Mouse (Mus musculus): ENCODE results near the gene Tmx2. TPM values are rescaled to one million over a fixed set of nuclear protein-coding genes. Genes with fewer than 3 reads are reported as not detected.

Gene Tmx2
- total and polyA plus RNA-seq, 3 experiments, result 4.0 to 96.2 (median 66.2) TPM

DNA sequence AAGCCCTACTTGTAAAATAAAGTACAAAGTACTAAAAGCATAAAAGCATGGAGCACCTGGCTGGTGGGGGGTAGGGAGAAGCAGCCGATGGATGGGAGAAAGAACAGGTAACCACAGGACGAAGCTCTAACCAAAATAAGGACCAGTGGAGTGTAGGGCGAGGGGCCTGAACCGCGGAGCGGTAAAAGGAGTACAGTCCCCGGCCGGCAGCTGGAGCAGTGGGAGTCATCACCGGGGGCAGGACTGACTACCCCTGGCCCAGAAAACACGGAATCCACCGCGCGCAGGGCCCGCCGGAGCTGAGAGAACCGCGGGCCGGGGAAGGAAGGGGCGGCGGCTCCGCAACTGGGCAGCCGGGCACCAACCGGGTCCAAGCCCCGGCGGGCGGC lies 35.5 kb upstream of the Tmx2 start:
- Histone ChIP-seq H3K27me3 (ENCODE audit: insufficient read depth, low read length) (no peaks in the 10 kb centered on the region), H3K4me1 (ENCODE audit: insufficient read depth, low read depth, low read length) (peaks cover 36% of the 10 kb centered on the region), H3K4me3 (ENCODE audit: low read depth, low read length) (peak overlapping the region; percentile 90), H3K9me3 (replicated peaks) (no peaks in the 10 kb centered on the region), H3K36me3 (replicated peaks) (peaks cover 26% of the 10 kb centered on the region)
- ATAC-seq (ENCODE audit: extremely low read depth, insufficient number of reproducible peaks, low FRiP score, poor library complexity, severe bottlenecking) (no peak), DNase-seq (ENCODE audit: low spot score) (no peak)
- TF ChIP-seq GATA2 (IDR thresholded peaks at IDR 0.05; ENCODE audit: borderline replicate concordance, low read depth, low read length), result no peak
- no peak for TF ChIP-seq GATA1 (IDR thresholded peaks at IDR 0.05; ENCODE audit: borderline replicate concordance, low read length)
- no peak for TF ChIP-seq POLR2AphosphoS5 (IDR thresholded peaks at IDR 0.05; ENCODE audit: insufficient replicate concordance, low read depth, low read length)
- no peak for TF ChIP-seq TAL1 (conservative IDR thresholded peaks at IDR 0.05; ENCODE audit: low read depth, low read length)
- no peak for TF ChIP-seq CTCF (IDR thresholded peaks at IDR 0.05; ENCODE audit: low read depth, low read length)

DNA sequence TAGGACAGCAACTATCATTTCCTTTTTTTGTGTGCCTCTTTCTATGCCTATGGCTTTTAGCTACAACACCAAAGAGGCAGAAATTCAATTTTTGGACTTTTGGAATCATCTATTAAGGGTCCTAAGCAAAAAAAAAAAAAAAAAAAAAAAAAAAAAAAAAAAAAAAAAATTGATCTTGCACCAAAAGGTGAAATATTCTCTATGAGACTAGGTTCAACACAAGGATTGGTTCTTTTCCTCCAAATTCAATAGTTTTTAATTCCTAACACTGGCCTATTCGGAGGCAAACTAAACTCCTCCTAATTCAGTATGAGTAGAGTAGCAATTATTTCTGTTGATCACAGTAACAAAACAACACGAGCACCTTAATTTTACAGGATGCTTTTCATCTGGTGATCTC lies 33.0 kb upstream of the Tmx2 start:
- peaks cover 29% of the 10 kb centered on the region for H3K4me1 ChIP-seq (ENCODE audit: insufficient read depth, low read depth, low read length)
- TF ChIP-seq CTCF (IDR thresholded peaks at IDR 0.05; ENCODE audit: low read depth, low read length) (no peak), GATA2 (IDR thresholded peaks at IDR 0.05; ENCODE audit: borderline replicate concordance, low read depth, low read length) (no peak), TAL1 (conservative IDR thresholded peaks at IDR 0.05; ENCODE audit: low read depth, low read length) (no peak), POLR2AphosphoS5 (IDR thresholded peaks at IDR 0.05; ENCODE audit: insufficient replicate concordance, low read depth, low read length) (no peak), GATA1 (IDR thresholded peaks at IDR 0.05; ENCODE audit: borderline replicate concordance, low read length) (no peak)
- DNase-seq (ENCODE audit: low spot score) (no peak), ATAC-seq (ENCODE audit: extremely low read depth, insufficient number of reproducible peaks, low FRiP score, poor library complexity, severe bottlenecking) (no peak)
- no peaks in the 10 kb centered on the region for H3K27me3 ChIP-seq (ENCODE audit: insufficient read depth, low read length)
- no peak overlapping the region for H3K4me3 ChIP-seq (ENCODE audit: low read depth, low read length)
- H3K9me3 ChIP-seq (replicated peaks), result no peaks in the 10 kb centered on the region
- peaks cover 51% of the 10 kb centered on the region for H3K36me3 ChIP-seq (replicated peaks)

DNA sequence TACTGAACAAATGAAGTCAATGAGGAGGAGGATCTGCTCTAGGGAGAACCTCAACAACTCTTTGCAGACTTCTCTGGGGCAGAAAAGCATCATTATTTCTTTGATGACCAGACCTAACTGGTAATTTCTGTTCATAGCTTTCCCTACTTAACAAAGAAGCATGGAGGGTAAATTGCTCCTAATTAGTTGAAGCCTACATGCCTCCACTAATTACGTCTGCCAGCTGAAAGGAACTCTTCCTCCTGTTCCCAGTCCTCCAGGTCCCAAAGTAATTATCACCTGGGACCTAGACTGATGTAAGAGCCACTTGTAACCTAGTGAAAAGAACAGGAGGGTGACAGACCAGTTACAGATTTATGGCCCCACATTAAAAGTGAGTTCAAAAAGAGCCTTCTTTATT lies 28.6 kb upstream of the Tmx2 start:
- Histone ChIP-seq H3K36me3 (replicated peaks) (peaks cover 85% of the 10 kb centered on the region), H3K9me3 (replicated peaks) (no peaks in the 10 kb centered on the region), H3K4me3 (ENCODE audit: low read depth, low read length) (no peak overlapping the region), H3K27me3 (ENCODE audit: insufficient read depth, low read length) (no peaks in the 10 kb centered on the region), H3K4me1 (ENCODE audit: insufficient read depth, low read depth, low read length) (peaks cover 23% of the 10 kb centered on the region)
- ATAC-seq (ENCODE audit: extremely low read depth, insufficient number of reproducible peaks, low FRiP score, poor library complexity, severe bottlenecking) (no peak), DNase-seq (ENCODE audit: low spot score) (no peak)
- no peak for TF ChIP-seq GATA2 (IDR thresholded peaks at IDR 0.05; ENCODE audit: borderline replicate concordance, low read depth, low read length)
- TF ChIP-seq GATA1 (IDR thresholded peaks at IDR 0.05; ENCODE audit: borderline replicate concordance, low read length), result no peak
- no peak for TF ChIP-seq POLR2AphosphoS5 (IDR thresholded peaks at IDR 0.05; ENCODE audit: insufficient replicate concordance, low read depth, low read length)
- no peak for TF ChIP-seq CTCF (IDR thresholded peaks at IDR 0.05; ENCODE audit: low read depth, low read length)
- TF ChIP-seq TAL1 (conservative IDR thresholded peaks at IDR 0.05; ENCODE audit: low read depth, low read length), result no peak

DNA sequence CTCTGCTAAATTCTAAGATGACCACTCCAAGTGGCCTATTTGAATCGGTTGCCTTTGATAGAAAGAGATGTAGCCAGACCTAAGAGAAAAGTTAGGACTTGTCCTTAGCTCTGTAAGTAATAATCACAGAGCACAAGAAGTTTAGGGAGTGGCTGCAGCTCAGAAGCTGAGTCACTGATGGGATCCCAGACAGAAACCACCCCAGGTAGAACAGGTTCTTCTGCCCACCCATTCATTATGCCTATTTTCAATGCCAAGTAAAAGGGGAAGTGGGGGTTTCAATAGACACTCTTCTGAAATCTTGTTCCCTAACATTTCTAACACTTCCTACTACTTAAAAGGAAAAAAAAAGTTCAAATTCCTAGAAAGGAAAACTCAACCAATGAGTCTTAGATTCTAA lies 26.4 kb upstream of the Tmx2 start:
- no peak for TF ChIP-seq GATA2 (IDR thresholded peaks at IDR 0.05; ENCODE audit: borderline replicate concordance, low read depth, low read length)
- TF ChIP-seq CTCF (IDR thresholded peaks at IDR 0.05; ENCODE audit: low read depth, low read length), result no peak
- no peak for TF ChIP-seq GATA1 (IDR thresholded peaks at IDR 0.05; ENCODE audit: borderline replicate concordance, low read length)
- TF ChIP-seq TAL1 (conservative IDR thresholded peaks at IDR 0.05; ENCODE audit: low read depth, low read length), result no peak
- TF ChIP-seq POLR2AphosphoS5 (IDR thresholded peaks at IDR 0.05; ENCODE audit: insufficient replicate concordance, low read depth, low read length), result no peak
- Histone ChIP-seq H3K36me3 (replicated peaks) (peaks cover 89% of the 10 kb centered on the region), H3K9me3 (replicated peaks) (no peaks in the 10 kb centered on the region), H3K4me1 (ENCODE audit: insufficient read depth, low read depth, low read length) (peaks cover 19% of the 10 kb centered on the region), H3K27me3 (ENCODE audit: insufficient read depth, low read length) (no peaks in the 10 kb centered on the region), H3K4me3 (ENCODE audit: low read depth, low read length) (no peak overlapping the region)
- DNase-seq (ENCODE audit: low spot score) (no peak), ATAC-seq (ENCODE audit: extremely low read depth, insufficient number of reproducible peaks, low FRiP score, poor library complexity, severe bottlenecking) (no peak)

DNA sequence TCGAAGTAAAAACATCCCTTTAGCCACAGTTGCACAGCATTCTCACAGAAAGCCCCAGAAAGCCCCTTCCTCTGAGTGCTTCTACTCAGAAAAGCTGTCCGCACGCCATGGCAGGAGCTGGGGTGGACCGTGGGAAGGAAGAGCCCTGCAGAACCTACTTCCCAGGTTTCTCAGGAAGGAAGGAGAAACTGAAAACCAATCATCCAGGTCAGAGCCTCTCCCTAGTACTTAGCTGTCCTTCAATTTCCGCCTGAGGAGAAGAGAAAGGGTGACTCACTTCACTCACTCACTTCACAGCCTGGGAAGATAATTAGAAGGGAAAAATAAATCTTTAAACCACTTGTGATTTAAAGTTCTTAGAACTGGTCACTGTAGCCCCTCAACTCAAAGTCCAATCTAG lies 25.4 kb upstream of the Tmx2 start:
- Histone ChIP-seq H3K4me3 (ENCODE audit: low read depth, low read length) (no peak overlapping the region), H3K9me3 (replicated peaks) (no peaks in the 10 kb centered on the region), H3K36me3 (replicated peaks) (peaks cover 87% of the 10 kb centered on the region), H3K27me3 (ENCODE audit: insufficient read depth, low read length) (no peaks in the 10 kb centered on the region), H3K4me1 (ENCODE audit: insufficient read depth, low read depth, low read length) (peaks cover 16% of the 10 kb centered on the region)
- DNase-seq (ENCODE audit: low spot score) (no peak), ATAC-seq (ENCODE audit: extremely low read depth, insufficient number of reproducible peaks, low FRiP score, poor library complexity, severe bottlenecking) (no peak)
- TF ChIP-seq CTCF (IDR thresholded peaks at IDR 0.05; ENCODE audit: low read depth, low read length), result no peak
- TF ChIP-seq GATA1 (IDR thresholded peaks at IDR 0.05; ENCODE audit: borderline replicate concordance, low read length), result no peak
- TF ChIP-seq GATA2 (IDR thresholded peaks at IDR 0.05; ENCODE audit: borderline replicate concordance, low read depth, low read length), result no peak
- TF ChIP-seq TAL1 (conservative IDR thresholded peaks at IDR 0.05; ENCODE audit: low read depth, low read length), result no peak
- no peak for TF ChIP-seq POLR2AphosphoS5 (IDR thresholded peaks at IDR 0.05; ENCODE audit: insufficient replicate concordance, low read depth, low read length)

DNA sequence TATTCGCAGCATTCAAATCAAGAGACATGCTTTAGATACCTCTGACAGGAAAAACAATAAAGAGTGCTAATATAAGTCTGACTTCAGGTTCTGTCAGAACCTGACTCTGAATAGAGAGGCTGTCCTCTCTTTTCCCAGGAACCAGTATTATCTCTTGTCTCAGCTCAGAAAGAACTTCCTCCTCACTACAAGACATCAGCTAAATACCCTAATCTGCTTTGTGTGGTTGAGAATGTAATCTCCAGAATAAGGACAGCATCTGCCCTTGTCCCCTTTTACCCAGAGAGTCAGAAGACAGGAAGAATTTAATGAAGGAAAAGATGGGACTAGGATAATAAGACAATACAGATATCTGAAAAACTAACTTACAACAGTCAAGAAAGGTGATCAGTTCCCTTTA lies 24.6 kb upstream of the Tmx2 start:
- DNase-seq (ENCODE audit: low spot score), result no peak
- H3K4me3 ChIP-seq (ENCODE audit: low read depth, low read length), result no peak overlapping the region
- no peaks in the 10 kb centered on the region for H3K27me3 ChIP-seq (ENCODE audit: insufficient read depth, low read length)
- peaks cover 16% of the 10 kb centered on the region for H3K4me1 ChIP-seq (ENCODE audit: insufficient read depth, low read depth, low read length)
- TF ChIP-seq POLR2AphosphoS5 (IDR thresholded peaks at IDR 0.05; ENCODE audit: insufficient replicate concordance, low read depth, low read length), result no peak
- TF ChIP-seq TAL1 (conservative IDR thresholded peaks at IDR 0.05; ENCODE audit: low read depth, low read length), result no peak
- no peak for TF ChIP-seq GATA1 (IDR thresholded peaks at IDR 0.05; ENCODE audit: borderline replicate concordance, low read length)
- no peak for TF ChIP-seq CTCF (IDR thresholded peaks at IDR 0.05; ENCODE audit: low read depth, low read length)
- no peak for TF ChIP-seq GATA2 (IDR thresholded peaks at IDR 0.05; ENCODE audit: borderline replicate concordance, low read depth, low read length)
- peak; percentile 62 for ATAC-seq (ENCODE audit: extremely low read depth, insufficient number of reproducible peaks, low FRiP score, poor library complexity, severe bottlenecking)
- H3K9me3 ChIP-seq (replicated peaks), result no peaks in the 10 kb centered on the region
- H3K36me3 ChIP-seq (replicated peaks), result peaks cover 86% of the 10 kb centered on the region
